In the genomic region with DNA sequence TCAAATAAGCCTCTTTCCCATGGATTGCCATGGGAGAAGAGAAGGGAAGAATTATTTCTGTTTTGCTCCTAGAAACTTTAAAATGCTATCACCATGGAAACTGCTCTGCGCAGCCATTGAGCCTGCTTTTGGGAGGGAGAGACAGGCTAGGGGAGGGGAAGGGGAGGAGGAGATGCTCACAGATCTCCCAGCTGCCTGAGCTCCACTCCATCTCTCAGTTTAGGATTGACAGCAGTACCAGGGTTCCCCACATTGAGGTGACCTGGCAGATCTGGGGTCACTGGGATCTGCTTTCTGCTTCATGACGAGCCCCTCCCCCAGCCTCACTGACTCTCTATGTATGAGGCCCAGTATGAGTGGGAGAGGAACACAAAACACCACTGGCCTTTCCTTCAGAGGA, we compare ENCODE assay signal across 13 mouse cellular contexts.
DNase-seq lines count a peak whose midpoint lies in the region.
"Had no signal": no experiment of that assay in that cellular context is flagged by ENCODE, and none has a peak within 500 bp of the region (broad histone marks: within the 10 kb centered on the region; RNA-seq: fewer than 3 reads in every experiment).

No protein-coding gene starts in this region.

- no peak overlapping the region for H3K4me3 ChIP-seq in midbrain, embryonic 10.5 days
- H3K4me3 ChIP-seq: liver, embryonic 15.5 days; megakaryocyte, embryonic 14.5 days; stomach, embryonic 15.5 days had no signal

- H3K9me3 ChIP-seq in midbrain, embryonic 10.5 days (replicated peaks) = no peaks in the 10 kb centered on the region
- H3K9me3 ChIP-seq: liver, embryonic 15.5 days; megakaryocyte, embryonic 14.5 days; stomach, embryonic 15.5 days had no signal

- 0 out of 2 replicates have a peak, but pooled peaks cover 8% of the 10 kb centered on the region for H3K27me3 ChIP-seq in midbrain, embryonic 10.5 days (ENCODE audit: low read depth, poor library complexity, severe bottlenecking)
- H3K27me3 ChIP-seq: liver, embryonic 15.5 days; stomach, embryonic 15.5 days had no signal

- DNase-seq in layer of hippocampus, adult 18-20 months (ENCODE audit: low spot score in 2 of 2) = peak; percentile 70 to 78
- DNase-seq in layer of hippocampus, postnatal 25 days (ENCODE audit: extremely low spot score in 1 of 2, low spot score in 1 of 2) = no peak
- DNase-seq in frontal cortex, postnatal 10 days (ENCODE audit: low spot score in 2 of 2) = peak; percentile 42 to 59
- no peak for DNase-seq in midbrain, embryonic 10.5 days (ENCODE audit: low spot score)
- DNase-seq in right cerebral cortex, postnatal 4 days = peak; percentile 42
- no peak for DNase-seq in yolk sac, embryonic 10.5 days (ENCODE audit: low spot score)
- no peak for DNase-seq in thymus, postnatal 0 days (ENCODE audit: low spot score)
- DNase-seq in gastrocnemius, postnatal 10 days = no peak
- DNase-seq: cerebellum, adult 18-20 months; heart, adult 18-20 months had no signal

- H3K4me1 ChIP-seq in midbrain, embryonic 10.5 days = peaks cover 22% of the 10 kb centered on the region
- H3K4me1 ChIP-seq: liver, embryonic 15.5 days; megakaryocyte, embryonic 14.5 days; stomach, embryonic 15.5 days had no signal

- peak overlapping the region; percentile 58 for H3K27ac ChIP-seq in midbrain, embryonic 10.5 days (replicated peaks)
- H3K27ac ChIP-seq: liver, embryonic 15.5 days; stomach, embryonic 15.5 days had no signal

- 38% methylated on average over 2 of the region's 2 CpGs for WGBS in midbrain, embryonic 10.5 days

- H3K36me3 ChIP-seq in midbrain, embryonic 10.5 days = no peaks in the 10 kb centered on the region
- H3K36me3 ChIP-seq: liver, embryonic 15.5 days; stomach, embryonic 15.5 days had no signal

Comparison
In these comparisons a context has a peak if more than half of its experiments do, and no peak if none do; other contexts are left out.
1. DNase-seq: peak in layer of hippocampus, adult 18-20 months (2 of 2), frontal cortex, postnatal 10 days (2 of 2) and right cerebral cortex, postnatal 4 days (single experiment); none in layer of hippocampus, postnatal 25 days (0 of 2), midbrain, embryonic 10.5 days (single experiment), yolk sac, embryonic 10.5 days (single experiment), thymus, postnatal 0 days (single experiment) and gastrocnemius, postnatal 10 days (single experiment).